Mouse (Mus musculus) R1 (cell line): ENCODE measurements around the gene Aoc2.
"Not testable (repeated sequence)": the region's sequence is repeated elsewhere in the genome, so short reads cannot be mapped to it uniquely, and the experiment has no call there.

Experiments
- DNase-seq: peaks from one replicate; pipeline ENCODE4 v3.0.0-alpha.2; 2018; ENCODE audit warnings: low read depth, low spot score

Gene Aoc2

DNA sequence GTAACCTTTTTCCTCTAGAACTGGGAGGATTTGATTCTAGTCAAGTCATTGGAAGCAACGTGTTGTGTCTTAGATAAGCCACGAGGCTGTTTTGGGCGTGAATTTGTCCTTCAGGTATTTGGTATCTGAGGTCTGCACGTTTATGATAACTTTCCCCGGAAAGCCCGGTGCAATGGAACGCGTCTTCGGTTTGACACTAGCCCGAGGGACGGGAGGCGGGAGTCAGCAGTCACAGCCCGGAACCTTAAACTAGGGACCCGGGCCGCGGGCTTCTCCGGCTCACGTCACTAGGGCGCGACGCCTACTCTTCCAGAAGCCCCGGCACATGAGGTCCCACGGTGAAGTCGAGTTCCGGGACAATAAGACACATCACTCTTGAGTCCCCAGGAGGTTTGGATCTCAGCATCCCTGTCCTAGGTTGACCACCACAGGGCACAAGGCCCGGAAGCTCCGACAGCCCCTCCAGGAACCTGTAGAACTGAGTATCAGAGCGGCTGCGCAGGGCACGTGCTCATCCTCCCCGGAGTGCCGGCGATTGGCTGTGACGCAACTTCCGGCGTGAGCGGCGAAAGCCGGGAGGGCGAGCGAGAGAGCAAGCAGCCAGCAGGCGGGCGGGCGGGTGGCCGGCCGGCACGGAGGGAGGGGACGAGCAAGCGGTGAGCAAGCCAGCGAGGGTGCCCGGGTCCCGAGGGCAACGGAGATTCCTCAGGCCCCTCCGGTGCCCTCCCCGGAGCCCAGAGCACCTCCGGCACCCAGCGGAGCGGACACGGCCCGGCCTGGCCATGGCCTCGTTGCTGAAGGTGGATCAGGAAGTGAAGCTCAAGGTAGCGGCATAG lies 9.0 kb upstream of the Aoc2 start, which contains the start of gene Psme3:
Gene Psme3 (plus strand): TSS at position 549 of the 836 bp plus-strand sequence.
- peak; percentile 95 for DNase-seq

DNA sequence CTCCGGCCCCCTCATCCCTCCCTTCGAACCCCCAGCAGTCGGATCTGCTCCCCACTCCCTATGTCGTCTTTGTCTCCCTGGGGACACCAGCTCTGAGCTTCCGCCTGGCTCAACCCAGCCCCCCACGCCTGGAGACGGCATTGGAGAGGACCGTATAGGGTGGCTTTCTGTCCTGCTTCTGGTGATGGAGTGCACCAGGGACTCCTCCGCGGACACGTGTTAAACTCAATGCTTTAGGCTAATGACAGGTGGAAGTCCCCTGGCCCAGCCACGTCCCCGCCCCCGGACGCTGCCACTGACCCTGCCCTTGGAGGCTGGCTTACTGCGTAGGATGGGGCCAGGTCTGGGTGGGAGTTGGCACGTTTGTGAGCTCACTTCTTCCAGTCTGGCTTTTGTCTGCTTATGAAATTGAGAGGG lies 8.4 kb upstream of the Aoc2 start:
- DNase-seq, result no peak

DNA sequence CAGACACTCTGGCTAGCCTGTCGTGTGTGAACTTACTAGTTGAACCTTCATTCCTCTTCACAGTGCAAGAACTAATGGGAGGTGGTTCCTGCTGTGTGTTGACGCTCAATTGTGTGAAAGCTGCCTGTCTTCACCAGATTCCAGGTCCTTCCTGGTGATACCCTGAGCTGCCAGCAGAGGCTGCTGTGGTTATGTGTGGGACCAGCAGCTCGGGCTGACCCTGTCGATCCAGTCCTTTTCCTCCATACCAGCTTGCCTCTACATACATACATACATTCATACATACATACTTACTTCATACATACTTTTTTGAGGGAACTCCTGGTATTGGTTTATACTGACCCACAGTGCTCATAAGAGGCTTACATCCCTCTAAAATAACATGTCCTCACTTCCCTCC lies 1.3 kb upstream of the Aoc2 start:
- DNase-seq, result peak; percentile 82

DNA sequence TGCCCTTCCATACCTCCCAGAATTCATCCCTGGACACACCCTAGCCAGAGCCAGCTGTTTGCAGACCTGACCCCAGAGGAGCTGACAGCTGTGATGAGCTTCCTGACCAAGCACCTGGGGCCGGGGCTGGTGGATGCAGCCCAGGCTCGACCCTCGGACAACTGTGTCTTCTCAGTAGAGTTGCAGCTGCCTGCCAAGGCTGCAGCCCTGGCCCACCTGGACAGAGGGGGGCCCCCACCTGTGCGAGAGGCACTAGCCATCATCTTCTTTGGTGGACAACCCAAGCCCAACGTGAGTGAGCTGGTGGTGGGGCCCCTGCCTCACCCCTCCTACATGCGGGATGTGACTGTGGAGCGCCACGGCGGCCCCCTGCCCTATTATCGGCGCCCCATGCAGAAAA lies 338 bp downstream of the Aoc2 start:
- not testable (repeated sequence) for DNase-seq

DNA sequence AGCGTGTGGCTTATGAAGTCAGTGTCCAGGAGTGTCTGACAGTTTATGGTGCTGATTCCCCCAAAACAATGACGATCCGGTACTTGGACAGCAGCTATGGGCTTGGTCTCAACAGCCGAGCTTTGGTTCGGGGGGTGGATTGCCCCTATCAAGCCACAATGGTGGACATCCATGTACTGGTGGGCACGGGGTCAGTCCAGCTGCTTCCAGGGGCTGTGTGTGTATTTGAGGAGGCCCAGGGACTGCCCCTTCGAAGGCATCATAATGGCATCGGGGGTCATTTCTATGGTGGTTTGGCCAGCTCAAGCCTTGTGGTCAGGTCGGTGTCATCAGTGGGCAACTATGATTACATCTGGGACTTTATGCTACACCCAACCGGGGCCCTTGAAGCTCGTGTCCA lies 1.3 kb downstream of the Aoc2 start:
- no peak for DNase-seq

DNA sequence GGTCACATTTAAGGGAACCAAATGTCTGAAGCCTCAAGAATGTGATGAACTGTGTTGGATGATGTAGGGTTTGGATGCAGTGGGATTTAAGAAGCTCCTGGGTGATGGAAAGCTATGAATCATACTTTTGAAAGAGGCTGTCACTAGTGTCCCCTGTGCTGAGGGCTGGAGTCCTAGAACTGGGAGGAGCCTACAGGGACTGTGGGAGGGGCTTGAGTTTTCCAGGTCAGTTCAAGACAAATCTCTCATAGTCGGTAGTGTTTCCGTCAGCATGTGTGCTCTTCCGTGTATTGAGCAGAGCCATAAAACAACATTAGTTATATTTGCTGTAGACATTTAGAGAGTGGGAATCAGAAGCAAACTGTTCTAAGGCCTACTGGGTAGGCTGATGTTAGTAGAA lies 2.4 kb downstream of the Aoc2 start:
- DNase-seq, result peak; percentile 40

DNA sequence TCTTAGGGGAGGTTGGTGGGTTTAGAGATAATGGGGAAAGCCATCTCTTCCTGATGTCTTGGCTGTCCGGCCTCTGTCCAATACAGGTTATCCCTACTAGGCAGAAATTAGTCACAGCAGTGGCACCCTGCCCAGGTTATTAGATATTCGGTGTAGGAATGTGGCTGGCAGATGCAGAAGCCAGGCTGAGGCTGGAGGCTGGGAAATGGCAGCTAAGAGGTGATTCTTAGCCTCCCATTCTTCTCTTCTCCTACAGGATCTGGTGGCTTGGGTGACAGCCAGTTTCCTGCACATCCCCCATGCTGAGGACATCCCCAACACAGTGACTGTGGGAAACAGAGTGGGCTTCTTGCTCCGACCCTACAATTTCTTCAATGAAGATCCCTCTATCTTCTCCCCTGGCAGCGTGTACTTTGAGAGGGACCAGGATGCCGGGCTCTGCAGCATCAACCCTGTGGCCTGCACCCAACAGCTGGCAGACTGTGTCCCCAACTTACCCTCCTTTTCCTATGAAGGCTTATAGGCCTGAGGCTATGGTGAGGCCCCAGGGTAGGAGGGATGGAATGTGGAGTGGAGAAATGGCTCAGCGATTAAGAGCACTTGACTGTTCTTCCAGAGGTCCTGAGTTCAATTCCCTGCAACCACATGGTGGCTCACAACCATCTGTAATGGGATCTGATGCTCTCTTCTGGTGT lies 4.2 kb downstream of the Aoc2 start:
- no peak for DNase-seq

DNA sequence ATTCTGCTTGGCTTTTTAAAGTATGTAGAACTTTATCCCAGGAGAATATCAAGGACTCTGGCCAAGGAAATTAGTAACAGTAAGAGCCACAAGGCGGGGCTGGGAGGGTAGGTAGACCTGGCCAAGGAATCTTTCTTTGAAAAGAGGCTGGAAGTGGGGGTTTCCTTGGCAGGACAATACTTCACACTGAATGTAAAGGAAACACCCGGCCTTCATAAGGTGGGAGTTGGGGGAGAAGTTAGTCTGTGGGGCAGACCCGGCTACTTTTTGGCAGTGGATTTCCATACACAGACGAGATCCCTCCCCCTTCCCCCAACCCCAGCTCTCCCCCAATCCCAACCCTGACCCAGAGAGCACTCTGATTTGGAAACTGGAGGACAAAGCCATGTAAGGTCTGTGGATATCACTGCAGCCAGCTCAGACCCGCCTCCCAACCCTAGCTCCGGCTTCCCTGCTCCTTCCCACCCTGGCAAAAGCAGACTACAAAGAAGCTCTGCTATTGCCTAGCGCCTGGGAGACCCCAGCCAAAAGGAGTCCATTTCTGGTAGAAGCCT lies 5.6 kb downstream of the Aoc2 start, which contains the start of gene Aoc3:
Gene Aoc3 (plus strand): TSS at position 235 of the 554 bp plus-strand sequence.
- no peak for DNase-seq

DNA sequence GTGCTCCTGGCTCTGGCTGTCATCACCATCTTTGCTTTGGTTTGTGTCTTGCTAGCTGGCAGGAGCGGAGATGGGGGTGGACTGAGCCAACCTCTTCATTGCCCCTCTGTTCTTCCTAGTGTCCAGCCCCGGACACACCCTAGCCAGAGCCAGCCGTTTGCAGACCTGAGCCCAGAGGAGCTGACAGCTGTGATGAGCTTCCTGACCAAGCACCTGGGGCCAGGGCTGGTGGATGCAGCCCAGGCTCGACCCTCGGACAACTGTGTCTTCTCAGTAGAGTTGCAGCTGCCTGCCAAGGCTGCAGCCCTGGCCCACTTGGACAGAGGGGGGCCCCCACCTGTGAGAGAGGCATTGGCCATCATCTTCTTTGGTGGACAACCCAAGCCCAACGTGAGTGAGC lies 6.1 kb downstream of the Aoc2 start:
- DNase-seq, result not testable (repeated sequence)

DNA sequence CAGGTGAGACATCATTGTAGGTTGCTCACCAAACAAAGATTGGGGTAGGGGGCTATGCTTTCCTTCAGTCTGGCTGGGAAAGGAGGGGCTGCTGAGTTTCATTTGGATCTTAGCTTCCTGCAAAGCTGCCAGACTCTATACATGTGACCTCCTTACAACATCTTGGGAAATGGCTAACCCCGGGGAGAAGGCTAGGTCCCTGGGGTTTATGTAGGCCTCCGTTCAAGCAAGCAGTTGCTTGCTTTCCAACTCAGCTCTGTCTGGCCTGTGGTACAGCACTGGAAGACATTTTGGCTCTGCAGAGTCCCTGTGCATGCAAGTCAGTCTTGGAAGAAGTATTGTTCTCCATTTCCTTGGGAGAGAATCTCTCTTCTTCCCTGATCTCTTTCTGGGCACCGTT lies 7.7 kb downstream of the Aoc2 start:
- no peak for DNase-seq

DNA sequence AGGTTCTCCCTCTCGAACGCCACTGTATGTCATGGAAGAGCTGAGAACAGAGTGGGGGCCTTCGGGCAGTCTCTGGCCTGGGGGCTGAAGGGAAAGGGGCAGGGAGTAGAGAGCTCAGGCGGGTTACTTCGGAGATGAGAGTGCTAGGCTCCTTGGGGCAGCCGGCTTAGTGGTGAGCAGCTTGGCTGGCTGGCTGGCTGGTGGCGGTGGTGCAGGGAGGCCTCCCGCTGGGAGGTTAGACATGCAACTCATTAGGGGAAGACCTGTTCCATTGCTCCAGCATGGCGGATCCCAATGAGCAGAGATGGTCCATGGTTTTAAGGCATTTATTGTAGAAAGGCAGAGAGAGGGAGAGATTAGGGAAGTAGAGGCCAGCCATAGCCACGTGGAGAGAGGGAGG lies 9.2 kb downstream of the Aoc2 start:
- DNase-seq, result peak; percentile 57

DNA sequence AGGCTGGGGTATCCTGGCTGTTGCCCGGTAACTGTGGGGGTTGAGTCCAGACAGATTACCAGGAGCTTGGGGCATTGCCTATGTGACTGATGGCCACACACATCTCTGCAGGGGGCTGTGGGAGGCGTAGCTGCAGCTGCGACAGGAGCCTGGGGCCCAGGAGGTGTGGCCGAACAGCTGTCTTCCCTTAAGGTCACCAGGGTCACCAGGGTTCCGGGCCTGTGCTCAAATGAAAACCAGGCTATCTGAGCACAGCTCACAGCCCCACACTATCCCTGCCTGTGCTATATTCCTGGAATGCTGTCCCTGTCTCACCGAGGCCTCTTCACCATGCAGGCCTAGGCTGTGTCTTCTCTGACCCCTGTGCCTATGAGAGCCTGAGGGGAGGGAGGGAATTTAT lies 9.7 kb downstream of the Aoc2 start:
- peak; percentile 60 for DNase-seq

DNA sequence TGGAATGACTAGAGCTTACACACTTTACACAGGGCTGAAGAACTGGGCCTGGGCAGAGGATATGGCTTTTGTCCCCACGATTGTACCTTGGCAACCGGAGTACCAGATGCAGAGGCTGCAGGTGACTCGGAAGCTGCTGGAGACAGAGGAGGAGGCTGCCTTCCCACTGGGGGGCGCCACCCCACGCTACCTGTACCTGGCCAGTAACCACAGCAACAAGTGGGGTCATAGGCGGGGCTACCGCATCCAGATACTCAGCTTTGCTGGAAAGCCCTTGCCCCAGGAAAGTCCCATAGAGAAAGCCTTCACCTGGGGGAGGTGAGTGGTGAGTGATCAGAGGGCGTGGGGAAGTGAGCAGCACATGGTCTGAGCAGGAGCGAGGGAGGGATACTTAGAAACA lies 10.8 kb downstream of the Aoc2 start:
- DNase-seq, result peak; percentile 45

DNA sequence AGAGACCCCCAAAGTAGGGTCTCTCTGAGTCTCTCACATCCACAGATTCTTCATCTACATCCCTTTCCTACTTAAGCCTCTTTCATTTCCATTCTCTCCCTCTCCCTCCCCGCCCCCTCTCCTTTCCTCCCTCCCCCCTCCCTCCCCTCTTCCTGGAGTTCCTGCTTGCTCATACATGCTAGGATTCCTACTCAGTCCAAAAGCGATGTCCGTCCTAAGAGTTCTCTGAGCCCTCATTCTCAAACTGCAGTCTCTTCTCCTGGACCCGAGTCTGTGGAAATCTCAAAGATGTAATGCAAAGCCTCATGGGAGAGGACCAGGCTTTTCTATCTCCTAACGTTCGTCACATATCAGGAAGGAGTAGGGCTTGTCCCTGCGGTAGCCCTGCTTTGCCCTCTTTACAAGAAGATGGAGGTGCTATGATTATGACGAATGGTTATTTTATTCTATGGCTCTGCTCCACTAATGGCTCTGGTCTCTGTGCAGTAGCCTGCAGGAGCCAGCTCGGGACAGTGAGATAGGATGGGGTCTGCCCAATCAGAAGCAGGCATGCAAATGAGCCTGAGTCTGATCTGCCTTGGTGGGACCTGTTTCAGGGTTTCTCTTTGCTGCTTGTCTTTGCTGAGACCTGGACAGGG lies 13.4 kb downstream of the Aoc2 start:
- peak; percentile 58 for DNase-seq

DNA sequence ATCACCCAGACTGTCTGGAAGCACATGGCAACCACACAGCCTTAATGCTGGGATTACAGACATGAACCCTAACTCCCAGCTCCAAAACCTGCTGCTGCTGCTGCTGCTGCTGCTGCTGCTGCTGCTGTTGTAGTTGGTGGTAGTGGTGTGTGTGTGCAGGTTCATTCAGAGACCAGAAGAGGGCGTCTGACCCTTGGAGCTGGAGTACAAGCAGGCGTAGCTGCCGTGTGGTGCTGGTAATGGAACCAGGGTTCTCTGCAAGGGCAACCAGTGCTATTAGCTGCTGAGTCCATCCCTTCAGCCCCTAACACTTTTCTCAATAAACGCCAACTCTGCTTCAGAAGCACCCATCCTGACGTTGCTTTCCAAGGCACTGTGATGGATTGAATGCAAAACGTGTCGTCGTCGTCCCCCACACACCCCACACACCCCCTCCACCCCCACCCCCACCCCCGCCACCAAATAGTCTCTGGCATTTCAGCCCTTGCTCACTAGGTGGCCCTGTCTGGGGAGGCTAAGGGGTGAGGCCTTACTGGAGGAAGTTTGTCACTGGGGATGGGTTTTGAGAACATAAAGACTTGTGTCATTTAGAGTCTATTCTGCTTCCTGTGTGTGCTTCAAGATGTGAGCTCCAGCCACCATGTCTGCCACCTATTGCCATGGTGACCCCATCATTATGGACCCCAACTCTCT lies 22.4 kb downstream of the Aoc2 start:
- peak; percentile 92 for DNase-seq

DNA sequence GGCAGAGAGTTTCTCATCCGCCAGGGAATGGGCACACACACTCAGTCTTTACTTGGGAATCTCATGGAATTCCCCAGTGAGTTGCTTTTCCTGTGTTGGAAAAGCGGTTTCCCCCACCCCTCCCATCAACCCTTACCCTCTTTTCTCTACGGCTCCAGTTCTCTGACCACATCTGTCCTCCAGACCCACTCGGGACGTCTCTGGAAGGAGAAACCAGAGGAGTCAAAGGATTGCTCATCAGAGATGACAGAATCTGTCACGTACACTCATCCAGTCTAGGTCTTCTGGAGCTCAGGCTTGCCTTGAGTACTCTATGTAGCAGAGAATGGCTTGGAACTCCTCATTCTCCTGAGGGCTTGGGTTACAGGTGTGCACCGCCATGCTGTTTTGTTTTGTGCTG lies 23.9 kb downstream of the Aoc2 start:
- DNase-seq, result no peak

DNA sequence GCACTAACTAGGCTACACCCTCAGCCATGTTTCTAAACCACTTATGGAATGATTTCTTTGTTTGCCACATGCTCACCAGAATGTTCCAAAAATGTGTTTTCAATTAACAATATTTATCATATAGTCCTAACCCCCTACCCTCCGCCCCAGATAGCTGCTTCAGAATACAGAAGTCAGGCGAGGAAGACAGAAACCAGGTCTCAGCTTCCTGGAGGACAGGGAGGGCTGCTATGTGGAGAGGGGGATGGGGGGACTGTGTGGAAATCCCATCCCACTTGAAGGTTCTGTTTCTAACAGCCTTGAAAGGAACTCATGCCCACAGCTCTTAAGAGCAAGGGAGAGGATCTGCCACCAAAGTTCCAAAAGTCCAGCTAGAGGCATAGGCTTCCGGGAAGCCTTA lies 24.4 kb downstream of the Aoc2 start:
- DNase-seq, result no peak

DNA sequence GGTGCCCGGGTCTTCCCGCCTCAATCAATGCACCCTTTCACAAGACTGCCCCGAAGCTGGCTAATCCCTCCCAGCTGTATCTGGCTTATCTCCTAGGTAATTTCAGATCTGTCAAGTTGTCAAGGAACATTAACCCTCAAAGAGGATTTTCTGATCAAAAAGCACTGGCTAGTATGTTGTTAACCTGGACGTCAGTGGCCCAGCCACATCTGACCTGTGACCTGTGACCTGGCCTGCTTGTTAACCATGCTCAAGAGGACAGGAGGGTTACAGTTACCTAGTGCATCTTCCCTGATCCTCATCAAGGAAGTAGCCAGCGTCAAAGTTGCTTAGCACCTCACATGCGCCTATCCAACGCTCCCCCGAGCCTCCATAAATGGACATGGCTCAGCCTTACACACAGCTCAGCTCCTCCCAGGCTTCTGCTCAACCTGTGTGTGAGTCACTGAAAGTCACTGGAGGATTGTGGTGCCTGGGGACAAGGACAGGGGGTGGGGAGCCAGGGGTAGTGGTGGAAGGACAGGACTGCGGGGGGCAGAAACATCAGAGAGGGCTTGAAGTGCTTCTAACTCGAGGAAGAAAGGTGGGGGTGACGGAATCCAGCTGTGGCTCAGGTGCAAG lies 26.3 kb downstream of the Aoc2 start:
- no peak for DNase-seq

DNA sequence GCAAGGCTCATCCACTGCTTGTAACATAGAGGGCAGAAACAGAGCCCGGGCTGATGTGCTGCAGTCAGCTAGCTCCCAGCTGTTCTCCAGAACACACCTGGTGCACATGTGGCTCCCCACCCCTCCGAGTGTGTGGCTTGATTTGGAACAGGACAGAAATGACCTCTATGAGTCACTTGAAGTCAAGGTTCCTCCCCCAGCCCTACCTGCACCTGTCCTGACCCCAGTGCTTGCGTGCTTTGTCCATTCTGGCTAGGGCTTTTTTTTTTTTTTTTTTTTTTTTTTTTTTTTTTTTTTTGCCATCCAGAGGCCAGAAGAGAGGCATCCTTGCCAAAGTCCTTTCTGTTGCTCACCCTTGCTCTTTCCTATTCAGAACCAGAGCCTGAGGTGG lies 26.9 kb downstream of the Aoc2 start:
- DNase-seq, result no peak

DNA sequence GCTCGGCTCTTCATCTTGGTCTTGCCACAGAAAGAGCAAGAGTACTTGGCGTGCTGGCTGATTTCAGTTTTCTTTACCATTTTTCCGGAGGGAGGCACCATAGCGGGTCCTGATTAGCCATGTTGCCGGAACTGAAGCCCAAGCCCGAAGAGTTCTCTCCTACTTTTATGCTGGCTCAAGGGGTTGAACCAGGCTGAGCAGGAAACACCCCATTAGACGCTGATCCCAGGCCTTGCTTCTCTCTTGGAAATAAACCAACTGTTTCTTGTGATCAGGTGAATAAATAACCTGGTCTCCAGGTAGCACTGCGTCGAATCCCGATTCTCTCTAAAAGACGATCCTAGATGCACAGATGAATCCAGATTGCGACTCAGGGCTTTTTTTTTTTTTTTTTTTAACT lies 28.6 kb downstream of the Aoc2 start:
- no peak for DNase-seq

DNA sequence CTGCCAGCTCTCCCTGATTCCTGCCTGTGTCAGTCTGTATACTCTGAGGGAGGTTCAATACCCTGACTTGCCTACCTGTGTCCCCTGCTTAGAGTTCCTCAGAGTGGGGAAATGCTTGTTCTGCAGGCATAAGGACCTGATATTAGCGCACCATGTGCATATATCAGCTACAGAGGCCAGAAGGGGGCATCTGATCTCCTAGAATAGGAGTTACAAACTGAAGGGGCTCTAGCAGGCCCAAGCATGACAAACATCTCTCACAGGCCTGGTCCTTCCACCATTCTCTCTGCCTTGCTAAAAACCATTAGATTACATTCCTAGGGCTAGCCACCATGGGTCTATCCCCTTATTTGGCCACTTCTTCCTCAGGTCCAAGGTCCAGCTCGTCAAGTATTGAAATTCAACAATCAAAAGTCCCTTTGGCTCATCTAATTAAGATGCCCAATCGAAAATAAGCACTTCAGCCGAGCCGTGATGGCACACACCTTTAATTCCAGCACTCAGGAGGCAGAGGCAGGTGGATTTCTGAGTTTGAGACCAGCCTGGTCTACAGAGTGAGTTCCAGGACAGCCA lies 29.7 kb downstream of the Aoc2 start:
- DNase-seq, result no peak
